Mouse (Mus musculus) B cell, adult 67 days (primary cell): Measurements from ENCODE around the gene C2cd2l. TPM values are rescaled to one million over a fixed set of nuclear protein-coding genes. Genes with fewer than 3 reads are reported as not detected.

ENCODE experiments used
- total RNA-seq, 2 experiments: library from RNA; stranded (reverse); gene quantifications; 4 replicates each; pipeline ENCODE4 v1.2.4; 2023

The C2cd2l gene
- 10 to 100 TPM; 19.9 to 22.5 TPM for total RNA-seq

GRCm38 (mm10) chr9:44319887-44320798 lies at the start of gene C2cd2l:
TSS of gene C2cd2l (minus strand) at chr9:44320285.

GRCm38 (mm10) chr9:44361190-44361917 lies 41.3 kb upstream of the C2cd2l start, which contains the start of gene Vps11:
TSS of gene Vps11 (minus strand) at chr9:44361670.

GRCm38 (mm10) chr9:44343781-44344421 lies 23.8 kb upstream of the C2cd2l start, which contains the start of gene Hmbs:
TSS of gene Hmbs (minus strand) at chr9:44344228.

GRCm38 (mm10) chr9:44334396-44335330 lies 14.6 kb upstream of the C2cd2l start, which contains the start of gene H2afx:
TSS of gene H2afx (plus strand) at chr9:44334694.

GRCm38 (mm10) chr9:44325768-44326370 lies 5.8 kb upstream of the C2cd2l start, which contains the start of gene Dpagt1:
TSS of gene Dpagt1 (plus strand) at chr9:44326019.

GRCm38 (mm10) chr9:44305466-44306079 lies 14.5 kb downstream of the C2cd2l start, which contains the start of gene Hinfp:
TSS of gene Hinfp (minus strand) at chr9:44305671.

GRCm38 (mm10) chr9:44288076-44288958 lies 31.8 kb downstream of the C2cd2l start, which contains the start of gene Abcg4:
TSS of gene Abcg4 (minus strand) at chr9:44288615.

GRCm38 (mm10) chr9:44268432-44268831 lies 51.7 kb downstream of the C2cd2l start, which contains the start of gene Nlrx1:
TSS of gene Nlrx1 (minus strand) at chr9:44268599.

Other genes starting within 250 kb of the C2cd2l start
- gene Mfrp, start 218.6 kb downstream of the C2cd2l start, total RNA-seq = under 1 TPM in 1 of 2 experiments, not detected in 1; 0.24 TPM
- gene C1qtnf5, start 213.0 kb downstream of the C2cd2l start, total RNA-seq = not detected
- gene Gm49380, start 206.8 kb downstream of the C2cd2l start, total RNA-seq = not detected
- 10 to 100 TPM; 20.3 to 24.1 TPM for gene Rnf26, start 206.8 kb downstream of the C2cd2l start, total RNA-seq
- gene Mcam, start 185.8 kb downstream of the C2cd2l start, total RNA-seq = 1 to 10 TPM in 1 of 2 experiments, under 1 TPM in 1; 0.53 to 1.1 TPM
- 100 to 1,000 TPM; 147 to 153 TPM for gene Cbl, start 86.2 kb downstream of the C2cd2l start, total RNA-seq
- gene Ccdc153, start 79.6 kb downstream of the C2cd2l start, total RNA-seq = not detected
- gene Pdzd3, start 68.8 kb downstream of the C2cd2l start, total RNA-seq = not detected
- 1 to 10 TPM; 4.1 to 4.4 TPM for gene Nlrx1, start 51.7 kb downstream of the C2cd2l start, total RNA-seq
- not detected for gene Abcg4, start 31.7 kb downstream of the C2cd2l start, total RNA-seq
- 10 to 100 TPM; 69.0 to 69.1 TPM for gene Hinfp, start 14.6 kb downstream of the C2cd2l start, total RNA-seq
- 10 to 100 TPM; 10.5 to 11.6 TPM for gene Dpagt1, start 5.7 kb upstream of the C2cd2l start, total RNA-seq
- gene H2afx, start 14.4 kb upstream of the C2cd2l start, total RNA-seq = 10 to 100 TPM; 38.2 to 42.1 TPM
- gene Hmbs, start 23.9 kb upstream of the C2cd2l start, total RNA-seq = 10 to 100 TPM; 22.0 to 24.0 TPM
- gene Vps11, start 41.4 kb upstream of the C2cd2l start, total RNA-seq = 10 to 100 TPM; 65.8 to 68.3 TPM
- gene Hyou1, start 59.2 kb upstream of the C2cd2l start, total RNA-seq = 10 to 100 TPM; 88.3 to 93.5 TPM
- 10 to 100 TPM; 22.9 to 26.0 TPM for gene Slc37a4, start 76.6 kb upstream of the C2cd2l start, total RNA-seq
- 1,000 to 10,000 TPM; 2,410 to 2,500 TPM for gene Rps25, start 86.9 kb upstream of the C2cd2l start, total RNA-seq
- gene Trappc4, start 87.3 kb upstream of the C2cd2l start, total RNA-seq = 10 to 100 TPM; 64.2 to 64.3 TPM
- 10 to 100 TPM; 49.3 to 53.9 TPM for gene Ccdc84, start 98.3 kb upstream of the C2cd2l start, total RNA-seq
- not detected for gene Foxr1, start 120.9 kb upstream of the C2cd2l start, total RNA-seq
- gene Upk2, start 134.7 kb upstream of the C2cd2l start, total RNA-seq = not detected
- 100 to 1,000 TPM in 1 of 2 experiments, 10 to 100 TPM in 1; 95.2 to 106 TPM for gene Bcl9l, start 162.5 kb upstream of the C2cd2l start, total RNA-seq
- 100 to 1,000 TPM; 294 to 344 TPM for gene Cxcr5, start 241.6 kb upstream of the C2cd2l start, total RNA-seq